Mouse (Mus musculus) stomach, embryonic 16.5 days (tissue): Measurements from ENCODE around the gene Bckdk. TPM values are rescaled to one million over a fixed set of nuclear protein-coding genes. Genes with fewer than 3 reads are reported as not detected.
"Not testable (repeated sequence)": the region's sequence is repeated elsewhere in the genome, so short reads cannot be mapped to it uniquely, and the experiment has no call there.

ENCODE experiments used
- ATAC-seq: fragments of 200-750 bp; cut with Nextera tagmentation; 2 replicates; pipeline ENCODE4 v1.8.0; 2017; ENCODE audit warnings: moderate number of reproducible peaks, moderate TSS enrichment; ENCODE audit not compliant: insufficient read depth, low FRiP score
- H3K27ac ChIP-seq: fragments of 300-500 bp; sonication (generic); 2 replicates; pipeline ENCODE4 v1.5.1; 2014; ENCODE audit warnings: low read length
- H3K27me3 ChIP-seq: fragments of 300-500 bp; sonication (generic); 2 replicates; pipeline ENCODE4 v1.6.1; 2014; ENCODE audit warnings: low read length, control low read depth, mixed read lengths; ENCODE audit not compliant: control insufficient read depth, insufficient read depth
- H3K36me3 ChIP-seq: fragments of 300-500 bp; sonication (generic); 2 replicates; pipeline ENCODE4 v1.6.1; 2014; ENCODE audit warnings: low read length; ENCODE audit not compliant: control insufficient read depth, insufficient read depth
- H3K4me1 ChIP-seq: fragments of 300-500 bp; sonication (generic); 2 replicates; pipeline ENCODE4 v1.6.1; 2014; ENCODE audit warnings: low read length, control low read depth, mixed read lengths; ENCODE audit not compliant: control insufficient read depth, insufficient read depth
- H3K4me2 ChIP-seq: fragments of 300-500 bp; sonication (generic); 2 replicates; pipeline ENCODE4 v1.6.1; 2014; ENCODE audit warnings: low read depth, low read length, mixed read lengths
- H3K4me3 ChIP-seq: fragments of 300-500 bp; sonication (generic); replicated peaks from 2 replicates; pipeline ENCODE4 v1.5.1; 2014; ENCODE audit warnings: mild to moderate bottlenecking, low read length
- H3K9ac ChIP-seq: fragments of 300-500 bp; sonication (generic); 2 replicates; pipeline ENCODE4 v1.6.1; 2014; ENCODE audit warnings: low read length
- H3K9me3 ChIP-seq: fragments of 300-500 bp; sonication (generic); replicated peaks from 2 replicates; pipeline ENCODE4 v1.6.1; 2016; ENCODE audit warnings: low read length, control low read depth; ENCODE audit not compliant: control insufficient read depth
- WGBS: fragments of 180-500 bp; shearing (Covaris S2); extraction: QIAGEN DNeasy Blood & Tissue Kit; methylation state at CpG from one replicate; pipeline ENCODE4 v1.1.7; 2014; 5-methylcytosine and 5-hydroxymethylcytosine counted together
- polyA plus RNA-seq: library from polyadenylated mRNA; unstranded; fragments of >200 nt; fragmentation: Nextera tagmentation; extraction: Ambion mirVana; gene quantifications from 2 replicates; pipeline ENCODE4 v1.2.1, GENCODE M21; 2015

Bckdk gene
- polyA plus RNA-seq, 1 experiment from 2014 or later, result 134 TPM

GRCm38 (mm10) chr7:127890798-127891197, 13.1 kb upstream of the Bckdk start, which contains the start of gene Prss53:
TSS of gene Prss53 (minus strand) at chr7:127890970.
- Histone ChIP-seq H3K9ac (no peak within 1 kb of the TSS), H3K27ac (no peak within 1 kb of the TSS), H3K36me3 (0 out of 2 replicates have a peak, but pooled peaks cover 5% of the 10 kb centered on the region), H3K4me1 (peaks cover 7% of the 10 kb centered on the region), H3K27me3 (no peaks in the 10 kb centered on the region), H3K4me3 (no peak within 1 kb of the TSS), H3K4me2 (no peak within 1 kb of the TSS), H3K9me3 (no peaks in the 10 kb centered on the region)
- WGBS, result 26% methylated on average over 4 of the region's 4 CpGs
- peak; percentile 8; the same call in 1 of the 2 replicates for ATAC-seq

GRCm38 (mm10) chr7:127894480-127894879, 9.4 kb upstream of the Bckdk start:
- peak overlapping the region; percentile 83 for H3K4me2 ChIP-seq
- H3K27me3 ChIP-seq, result no peaks in the 10 kb centered on the region
- no peaks in the 10 kb centered on the region for H3K36me3 ChIP-seq
- WGBS, result 59% methylated on average over 5 of the region's 5 CpGs
- H3K9me3 ChIP-seq, result no peaks in the 10 kb centered on the region
- H3K4me3 ChIP-seq, result peak overlapping the region; percentile 79
- no peak for ATAC-seq
- H3K4me1 ChIP-seq, result peaks cover 7% of the 10 kb centered on the region
- peak overlapping the region; percentile 82 for H3K9ac ChIP-seq
- peak overlapping the region; percentile 87 for H3K27ac ChIP-seq

GRCm38 (mm10) chr7:127895442-127895841, 8.4 kb upstream of the Bckdk start, which contains the start of the genes Gm21974 and Vkorc1:
TSS of gene Gm21974 (minus strand) at chr7:127895454.
TSS of gene Vkorc1 (minus strand) at chr7:127895617.
- 0% methylated on average over 26 of the region's 26 CpGs for WGBS
- peak within 1 kb of the TSS; percentile 87 for H3K27ac ChIP-seq
- H3K4me2 ChIP-seq, result peak within 1 kb of the TSS; percentile 83
- peak within 1 kb of the TSS; percentile 79 for H3K4me3 ChIP-seq
- H3K9me3 ChIP-seq, result no peaks in the 10 kb centered on the region
- no peaks in the 10 kb centered on the region for H3K27me3 ChIP-seq
- H3K9ac ChIP-seq, result peak within 1 kb of the TSS; percentile 82
- peaks cover 7% of the 10 kb centered on the region for H3K4me1 ChIP-seq
- peak; percentile 97 for ATAC-seq
- H3K36me3 ChIP-seq, result no peaks in the 10 kb centered on the region

- WGBS, result 63% methylated on average over 7 of the region's 7 CpGs
- H3K36me3 ChIP-seq, H3K9me3 ChIP-seq, H3K4me3 ChIP-seq, ATAC-seq, H3K9ac ChIP-seq, H3K27ac ChIP-seq, H3K4me1 ChIP-seq, H3K27me3 ChIP-seq: not testable (repeated sequence)
- peak overlapping the region; percentile 10; the same call in 1 of the 2 replicates for H3K4me2 ChIP-seq
Observed at GRCm38 (mm10) chr7:127895891-127896290, 8.0 kb upstream of the Bckdk start.

GRCm38 (mm10) chr7:127896384-127896783, 7.5 kb upstream of the Bckdk start:
- no peaks in the 10 kb centered on the region for H3K9me3 ChIP-seq
- no peaks in the 10 kb centered on the region for H3K36me3 ChIP-seq
- WGBS, result 60% methylated on average over 13 of the region's 13 CpGs
- no peak overlapping the region for H3K27ac ChIP-seq
- H3K27me3 ChIP-seq, result no peaks in the 10 kb centered on the region
- no peak overlapping the region for H3K9ac ChIP-seq
- ATAC-seq, result no peak
- no peak overlapping the region for H3K4me3 ChIP-seq
- no peak overlapping the region for H3K4me2 ChIP-seq
- H3K4me1 ChIP-seq, result peaks cover 7% of the 10 kb centered on the region

GRCm38 (mm10) chr7:127897542-127897941, 6.3 kb upstream of the Bckdk start:
- H3K9ac ChIP-seq, result no peak overlapping the region
- no peak overlapping the region for H3K4me2 ChIP-seq
- H3K27me3 ChIP-seq, result no peaks in the 10 kb centered on the region
- no peak for ATAC-seq
- peaks cover 7% of the 10 kb centered on the region for H3K4me1 ChIP-seq
- no peaks in the 10 kb centered on the region for H3K9me3 ChIP-seq
- H3K27ac ChIP-seq, result no peak overlapping the region
- no peak overlapping the region for H3K4me3 ChIP-seq
- H3K36me3 ChIP-seq, result no peaks in the 10 kb centered on the region
- WGBS, result 84% methylated on average over 7 of the region's 7 CpGs

GRCm38 (mm10) chr7:127898179-127898956, 5.5 kb upstream of the Bckdk start:
- Histone ChIP-seq H3K9ac (no peak overlapping the region), H3K27me3 (no peaks in the 10 kb centered on the region), H3K4me1 (peaks cover 7% of the 10 kb centered on the region), H3K4me2 (no peak overlapping the region), H3K36me3 (no peaks in the 10 kb centered on the region), H3K27ac (peak overlapping the region; percentile 31; the same call in 1 of the 2 replicates), H3K4me3 (no peak overlapping the region), H3K9me3 (no peaks in the 10 kb centered on the region)
- no peak for ATAC-seq
- 36% methylated on average over 10 of the region's 10 CpGs for WGBS

- no peak for ATAC-seq
- peak overlapping the region; percentile 67 for H3K27ac ChIP-seq
- H3K4me3 ChIP-seq, result no peak overlapping the region
- no peaks in the 10 kb centered on the region for H3K36me3 ChIP-seq
- peaks cover 7% of the 10 kb centered on the region for H3K4me1 ChIP-seq
- H3K9me3 ChIP-seq, result no peaks in the 10 kb centered on the region
- WGBS, result 28% methylated on average over 7 of the region's 7 CpGs
- no peak overlapping the region; the same call in 1 of the 2 replicates for H3K9ac ChIP-seq
- no peaks in the 10 kb centered on the region for H3K27me3 ChIP-seq
- no peak overlapping the region for H3K4me2 ChIP-seq
Observed at GRCm38 (mm10) chr7:127899997-127900396, 3.9 kb upstream of the Bckdk start.

- no peaks in the 10 kb centered on the region for H3K9me3 ChIP-seq
- peaks cover 9% of the 10 kb centered on the region for H3K4me1 ChIP-seq
- no peak overlapping the region for H3K9ac ChIP-seq
- H3K27ac ChIP-seq, result no peak overlapping the region
- peaks cover 12% of the 10 kb centered on the region; the same call in 1 of the 2 replicates for H3K36me3 ChIP-seq
- WGBS, result 74% methylated on average over 2 of the region's 2 CpGs
- H3K27me3 ChIP-seq, result no peaks in the 10 kb centered on the region
- no peak for ATAC-seq
- no peak overlapping the region for H3K4me2 ChIP-seq
- no peak overlapping the region for H3K4me3 ChIP-seq
Observed at GRCm38 (mm10) chr7:127901772-127902171, 2.1 kb upstream of the Bckdk start.
